Mouse (Mus musculus): ENCODE data around the gene Nfkbib.
A peak's percentile ranks its signal among the peaks of the same experiment; 100 is the strongest.

Gene Nfkbib

DNA sequence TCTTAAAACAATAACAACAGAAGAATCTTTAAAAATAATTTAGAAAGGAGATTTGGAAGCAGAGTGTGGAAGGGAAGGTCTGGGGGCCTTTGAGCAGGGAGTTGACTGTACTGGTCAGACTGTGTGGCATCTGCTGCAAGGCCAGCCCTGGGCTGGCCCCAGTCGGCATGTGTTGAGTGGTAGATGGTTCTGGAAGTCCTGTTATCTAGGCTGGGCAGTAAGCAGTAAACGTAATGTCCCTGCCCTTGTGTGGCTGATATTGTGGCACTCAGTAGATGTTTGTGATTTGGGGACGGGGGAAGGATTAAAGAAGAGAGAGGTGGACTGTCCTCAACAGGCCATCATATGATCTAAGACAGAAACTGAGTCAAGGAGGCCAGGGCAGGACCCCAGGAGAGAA lies 3.0 kb upstream of the Nfkbib start:
- no peak for DNase-seq (ENCODE audit: extremely low read depth, low read depth)

DNA sequence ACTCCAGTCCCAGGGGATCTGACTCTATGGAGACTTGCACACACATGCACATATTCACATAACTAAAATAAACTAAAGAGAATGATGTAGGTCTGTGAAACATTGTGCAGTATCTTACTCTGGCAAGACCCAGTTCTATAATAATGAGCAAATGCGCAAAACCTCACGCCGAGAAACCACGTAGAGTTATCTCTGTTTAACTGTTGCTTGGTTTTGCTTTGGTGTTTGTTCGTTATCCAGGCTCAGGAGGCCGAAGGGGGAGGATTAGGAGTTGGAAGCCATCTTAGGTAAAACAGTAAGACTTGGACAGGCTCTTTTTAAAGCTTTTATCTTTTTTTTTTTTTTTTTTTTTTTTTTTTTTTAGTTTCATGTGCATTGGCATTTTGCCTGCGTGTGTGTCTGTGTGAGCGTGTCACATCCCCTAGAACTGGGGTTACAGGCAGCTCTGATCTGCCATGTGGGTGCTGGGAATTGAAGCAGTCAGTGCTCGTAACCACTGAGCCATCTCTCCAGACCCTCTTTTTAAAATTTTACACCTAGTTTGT lies 2.2 kb upstream of the Nfkbib start:
- peak; percentile 41 for DNase-seq (ENCODE audit: extremely low read depth, low read depth)

- DNase-seq (ENCODE audit: extremely low read depth, low read depth) = no peak
These were observed 402 bp downstream of the Nfkbib start for GRCm38 (mm10) chr7:28766910-28767309.

GRCm38 (mm10) chr7:28766173-28766879 lies 986 bp downstream of the Nfkbib start, which contains the start of gene Sirt2:
Gene Sirt2 (plus strand): TSS chr7:28766735.
- peak; percentile 99 for DNase-seq (ENCODE audit: extremely low read depth, low read depth)

GRCm38 (mm10) chr7:28765211-28765610 lies 2.1 kb downstream of the Nfkbib start:
- no peak for DNase-seq (ENCODE audit: extremely low read depth, low read depth)

- no peak for DNase-seq (ENCODE audit: extremely low read depth, low read depth)
These were observed 5.4 kb downstream of the Nfkbib start for GRCm38 (mm10) chr7:28761907-28762306.

GRCm38 (mm10) chr7:28758623-28759022 lies 8.7 kb downstream of the Nfkbib start:
- DNase-seq (ENCODE audit: extremely low read depth, low read depth) = no peak

DNA sequence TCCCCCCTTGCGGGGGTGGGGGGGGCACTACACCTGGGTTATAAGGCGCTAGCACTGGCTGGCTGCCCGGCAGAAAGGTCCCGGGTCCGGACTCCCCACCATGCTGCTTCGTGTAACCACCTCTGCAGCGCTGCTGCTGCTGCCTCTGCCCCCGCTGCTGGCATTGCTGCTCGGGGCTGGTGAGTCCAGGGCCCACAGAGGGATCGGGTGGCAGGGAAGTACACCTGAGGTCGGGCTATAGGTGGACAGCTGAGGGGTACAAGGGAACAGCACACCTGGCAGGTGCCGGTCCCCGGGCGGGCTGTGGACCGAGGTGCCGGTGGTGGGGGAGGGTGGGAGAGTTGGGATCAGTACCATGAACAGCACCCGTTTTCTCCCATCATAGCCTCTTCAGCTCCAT lies 11.2 kb downstream of the Nfkbib start, which contains the start of gene Ccer2:
Gene Ccer2 (plus strand): TSS at position 96 of the 400 bp plus-strand sequence.
- no peak for DNase-seq (ENCODE audit: extremely low read depth, low read depth)

- no peak for DNase-seq (ENCODE audit: extremely low read depth, low read depth)
These were observed 17.4 kb downstream of the Nfkbib start for GRCm38 (mm10) chr7:28749935-28750334.

DNA sequence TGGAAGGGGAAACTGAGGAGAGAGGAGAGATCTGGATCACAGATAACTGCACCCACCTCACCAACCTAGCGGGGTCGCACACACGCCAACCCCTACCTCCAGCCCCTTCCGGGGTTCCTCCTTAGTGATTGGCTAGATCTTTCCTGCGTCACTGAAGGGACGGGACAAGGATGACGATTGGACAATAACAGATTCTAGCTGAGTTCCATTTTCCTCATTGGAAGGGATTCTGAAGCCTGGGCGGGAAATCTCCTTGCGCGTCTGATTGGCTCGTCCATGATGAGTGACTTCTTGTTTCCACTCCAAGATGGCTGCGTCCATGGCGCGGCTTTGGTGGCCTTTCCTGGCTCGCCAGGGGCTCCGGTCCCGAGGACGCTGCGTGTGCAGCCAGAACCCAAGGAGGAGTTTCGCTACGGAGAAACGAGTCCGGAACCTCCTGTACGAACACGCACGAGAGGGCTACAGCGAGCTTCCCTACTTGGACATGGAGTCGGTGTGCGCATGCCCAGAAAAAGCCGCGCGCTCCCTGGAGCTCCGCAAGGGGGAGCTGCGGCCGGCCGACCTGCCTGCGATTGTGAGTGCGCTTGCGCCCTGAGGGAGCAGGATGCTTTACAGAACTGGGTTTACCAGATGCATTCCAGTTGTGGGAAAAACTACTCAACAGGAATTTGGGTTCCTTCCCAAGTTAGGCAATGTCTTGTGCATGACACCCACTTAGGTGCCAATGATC lies 25.4 kb downstream of the Nfkbib start, which contains the start of the genes Mrps12 and Sars2:
Gene Mrps12 (minus strand): TSS at position 112 of the 730 bp plus-strand sequence.
Gene Sars2 (plus strand): TSS at position 284 of the 730 bp plus-strand sequence.
- peak; percentile 99 for DNase-seq (ENCODE audit: extremely low read depth, low read depth)

- DNase-seq (ENCODE audit: extremely low read depth, low read depth) = no peak
These were observed 26.0 kb downstream of the Nfkbib start for GRCm38 (mm10) chr7:28741368-28741708.

DNA sequence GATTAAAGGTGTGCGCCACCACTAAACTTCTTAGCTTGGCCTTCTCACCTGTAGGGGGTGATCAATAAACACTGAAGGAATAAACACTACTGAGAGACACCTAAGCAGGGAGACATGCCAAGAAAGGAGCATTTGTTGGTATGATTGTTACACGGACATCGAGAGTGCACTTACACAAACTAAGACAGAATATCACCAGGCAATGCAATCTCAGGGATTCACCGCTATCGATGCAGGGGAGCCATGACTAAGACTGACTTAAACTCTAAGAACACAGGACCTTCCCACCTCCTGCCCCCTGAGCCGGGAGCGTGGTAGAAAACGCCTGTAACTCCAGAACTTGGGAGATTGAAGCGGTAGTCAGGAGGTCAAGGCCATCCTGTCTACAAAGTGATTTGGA lies 26.4 kb downstream of the Nfkbib start:
- DNase-seq (ENCODE audit: extremely low read depth, low read depth) = no peak

- DNase-seq (ENCODE audit: extremely low read depth, low read depth) = no peak
These were observed 27.5 kb downstream of the Nfkbib start for GRCm38 (mm10) chr7:28739829-28740228.

- DNase-seq (ENCODE audit: extremely low read depth, low read depth) = no peak
These were observed 31.6 kb downstream of the Nfkbib start for GRCm38 (mm10) chr7:28735701-28736100.

- DNase-seq (ENCODE audit: extremely low read depth, low read depth) = no peak
These were observed 34.1 kb downstream of the Nfkbib start for GRCm38 (mm10) chr7:28733211-28733610.

- DNase-seq (ENCODE audit: extremely low read depth, low read depth) = no peak
These were observed 34.8 kb downstream of the Nfkbib start for GRCm38 (mm10) chr7:28732341-28733142.

DNA sequence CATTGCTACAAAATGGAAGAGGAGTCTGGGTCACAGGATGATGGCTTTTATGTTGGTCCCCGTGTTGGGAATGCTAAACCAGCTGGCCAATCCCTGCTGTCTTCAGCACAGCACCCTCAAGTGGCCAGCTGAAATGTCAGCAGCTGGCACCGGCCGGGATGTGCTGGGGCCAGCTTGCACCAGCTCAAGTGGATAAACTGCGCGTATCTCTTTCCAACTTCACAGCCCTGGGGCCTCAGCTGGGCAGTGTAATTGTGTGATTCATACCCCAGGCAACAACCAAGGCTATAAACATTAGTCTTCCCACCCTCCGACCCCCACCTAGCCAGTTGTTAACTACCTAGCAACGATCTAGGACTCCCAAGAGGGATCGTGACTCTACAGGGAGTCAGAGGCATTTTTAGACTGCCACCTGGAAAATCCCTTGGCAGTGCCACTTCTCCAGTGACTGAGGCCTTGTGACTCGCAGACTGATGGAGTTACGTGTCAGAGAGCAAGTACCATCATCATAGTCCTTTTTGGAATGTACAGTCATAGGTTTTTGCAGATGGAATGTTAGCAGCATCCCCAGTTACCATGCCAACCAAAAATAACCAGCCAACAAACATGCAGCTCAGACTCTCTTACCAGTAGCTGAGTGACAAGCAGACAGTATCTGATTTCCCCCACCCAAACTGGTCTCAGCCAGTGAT lies 39.5 kb downstream of the Nfkbib start:
- DNase-seq (ENCODE audit: extremely low read depth, low read depth) = no peak

GRCm38 (mm10) chr7:28726600-28726999 lies 40.7 kb downstream of the Nfkbib start:
- DNase-seq (ENCODE audit: extremely low read depth, low read depth) = peak; percentile 45

DNA sequence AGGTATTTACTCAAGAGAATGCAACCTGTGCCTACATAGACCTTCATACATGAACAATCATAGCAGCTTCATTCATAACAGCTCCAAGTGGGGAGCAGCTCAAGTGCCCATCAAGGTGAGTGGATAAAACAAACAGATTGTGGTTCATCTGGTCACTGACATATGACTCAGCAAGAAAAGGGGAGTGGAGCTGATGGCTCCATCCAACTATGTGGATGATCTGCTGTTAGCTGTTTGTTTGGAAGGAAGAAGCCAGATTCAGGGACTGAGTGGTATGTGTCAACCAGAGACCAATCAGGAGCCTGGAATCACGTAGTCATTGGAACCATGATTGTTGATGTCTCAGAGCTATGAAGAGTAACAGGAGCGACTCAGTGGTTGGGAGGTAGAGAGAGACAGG lies 42.7 kb downstream of the Nfkbib start:
- no peak for DNase-seq (ENCODE audit: extremely low read depth, low read depth)

GRCm38 (mm10) chr7:28722079-28722478 lies 45.2 kb downstream of the Nfkbib start:
- peak; percentile 45 for DNase-seq (ENCODE audit: extremely low read depth, low read depth)

Measured in MEL-GATA-1-ER (cell line).